Mouse (Mus musculus): Measurements from ENCODE around the gene Jmjd8. TPM values are rescaled to one million over a fixed set of nuclear protein-coding genes. Genes with fewer than 3 reads are reported as not detected.
A peak's percentile ranks its signal among the peaks of the same experiment; 100 is the strongest.

Jmjd8 gene
- polyA plus RNA-seq, 1 experiment from 2014 or later: 56.9 TPM

GRCm38 (mm10) chr17:25876347-25876915, 47.8 kb downstream of the Jmjd8 start:
- H3K9me3 ChIP-seq (replicated peaks; ENCODE audit: control insufficient read depth, low read length): no peaks in the 10 kb centered on the region
- peak overlapping the region; percentile 88 for H3K4me2 ChIP-seq (ENCODE audit: low read length)
- no peak for DNase-seq (ENCODE audit: low spot score)
- peaks cover 17% of the 10 kb centered on the region for H3K36me3 ChIP-seq (ENCODE audit: control insufficient read depth, insufficient read depth, low read length)
- peaks cover 13% of the 10 kb centered on the region for H3K4me1 ChIP-seq (ENCODE audit: control insufficient read depth, insufficient read depth, low read length)
- ATAC-seq: no peak
- no peaks in the 10 kb centered on the region for H3K27me3 ChIP-seq (replicated peaks; ENCODE audit: control insufficient read depth, insufficient read depth, low read length)
- H3K9ac ChIP-seq (ENCODE audit: low read length): peak overlapping the region; percentile 80
- no peak overlapping the region for H3K27ac ChIP-seq (ENCODE audit: low read depth, low read length)
- H3K4me3 ChIP-seq (ENCODE audit: low read depth, low read length): peak overlapping the region; percentile 77
- WGBS: 69% methylated on average over 10 of the region's 10 CpGs

DNA sequence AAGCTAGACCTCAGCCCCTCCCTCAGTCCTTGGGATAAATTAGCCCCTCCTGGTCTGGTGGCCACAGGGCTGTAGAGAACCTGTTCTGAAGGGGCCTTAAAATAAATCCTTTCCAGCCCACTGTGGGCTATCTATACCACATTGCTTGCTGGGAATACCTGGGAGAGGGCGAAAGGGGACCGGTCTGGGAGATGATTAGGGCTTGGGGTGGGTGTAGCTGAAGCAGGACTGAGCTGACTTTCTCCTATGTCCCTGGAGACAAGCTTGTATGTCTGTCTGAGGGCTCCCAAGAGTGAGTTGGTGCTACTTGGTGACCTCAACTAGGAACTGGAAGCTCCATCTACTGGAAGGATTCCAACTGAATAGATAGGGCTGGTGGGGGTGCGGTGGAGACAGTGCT, 48.4 kb downstream of the Jmjd8 start:
- H3K27me3 ChIP-seq (replicated peaks; ENCODE audit: control insufficient read depth, insufficient read depth, low read length): no peaks in the 10 kb centered on the region
- H3K9ac ChIP-seq (ENCODE audit: low read length): no peak overlapping the region
- DNase-seq (ENCODE audit: low spot score) (no peak), ATAC-seq (no peak)
- H3K9me3 ChIP-seq (replicated peaks; ENCODE audit: control insufficient read depth, low read length): no peaks in the 10 kb centered on the region
- H3K27ac ChIP-seq (ENCODE audit: low read depth, low read length): no peak overlapping the region
- WGBS: 99% methylated on average over 3 of the region's 3 CpGs
- peaks cover 18% of the 10 kb centered on the region for H3K36me3 ChIP-seq (ENCODE audit: control insufficient read depth, insufficient read depth, low read length)
- no peak overlapping the region for H3K4me3 ChIP-seq (ENCODE audit: low read depth, low read length)
- no peak overlapping the region for H3K4me2 ChIP-seq (ENCODE audit: low read length)
- peaks cover 13% of the 10 kb centered on the region for H3K4me1 ChIP-seq (ENCODE audit: control insufficient read depth, insufficient read depth, low read length)

DNA sequence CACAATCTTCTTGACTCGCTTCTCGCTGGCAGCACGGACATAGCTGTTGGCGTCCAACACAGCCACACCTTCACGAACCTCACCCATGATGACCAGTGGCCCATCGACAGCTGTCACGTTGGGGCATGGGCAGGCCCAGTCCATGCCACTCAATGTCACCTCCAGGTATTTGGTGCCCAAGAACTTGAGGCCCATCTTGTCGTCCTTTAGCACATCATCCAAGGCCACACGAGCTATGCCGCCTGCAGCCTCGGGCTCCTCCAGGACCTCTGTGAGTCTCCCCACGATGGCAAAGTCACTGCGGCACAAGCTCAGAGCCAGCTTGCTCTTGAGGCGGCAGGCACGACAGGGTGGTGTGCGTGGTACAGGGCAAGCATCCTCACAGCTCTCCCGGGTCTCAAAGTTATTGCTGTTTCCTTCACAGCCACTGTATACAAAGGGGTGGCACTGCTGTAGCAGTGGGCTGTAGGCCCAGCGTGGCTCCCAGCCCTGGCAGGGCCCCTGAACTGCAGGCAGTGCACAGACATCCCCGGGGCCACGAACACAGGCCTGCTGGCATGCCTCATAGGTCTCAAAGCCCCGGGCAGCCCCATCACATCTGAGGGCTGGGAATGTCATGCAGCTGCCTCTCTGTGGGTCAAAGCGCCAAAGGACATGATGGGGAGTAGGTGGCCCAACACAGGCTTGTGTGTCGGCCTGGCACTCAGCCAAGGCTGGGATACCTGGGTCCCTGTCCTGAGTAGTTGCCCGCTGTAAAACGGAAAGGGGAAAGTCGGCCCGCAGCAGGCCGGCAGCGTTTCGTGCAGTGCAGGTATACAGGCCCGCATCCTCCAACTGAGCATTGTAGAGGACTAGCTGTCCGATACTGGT, 49.3 kb downstream of the Jmjd8 start:
- no peaks in the 10 kb centered on the region for H3K27me3 ChIP-seq (replicated peaks; ENCODE audit: control insufficient read depth, insufficient read depth, low read length)
- WGBS: 92% methylated on average over 32 of the region's 32 CpGs
- H3K4me3 ChIP-seq (ENCODE audit: low read depth, low read length): no peak overlapping the region
- no peak overlapping the region for H3K27ac ChIP-seq (ENCODE audit: low read depth, low read length)
- ATAC-seq (no peak), DNase-seq (ENCODE audit: low spot score) (no peak)
- H3K36me3 ChIP-seq (ENCODE audit: control insufficient read depth, insufficient read depth, low read length): peaks cover 28% of the 10 kb centered on the region
- peaks cover 13% of the 10 kb centered on the region for H3K4me1 ChIP-seq (ENCODE audit: control insufficient read depth, insufficient read depth, low read length)
- no peaks in the 10 kb centered on the region for H3K9me3 ChIP-seq (replicated peaks; ENCODE audit: control insufficient read depth, low read length)
- H3K4me2 ChIP-seq (ENCODE audit: low read length): no peak overlapping the region
- H3K9ac ChIP-seq (ENCODE audit: low read length): no peak overlapping the region

GRCm38 (mm10) chr17:25878611-25879180, 50.0 kb downstream of the Jmjd8 start:
- DNase-seq (ENCODE audit: low spot score): no peak
- no peak for ATAC-seq
- Histone ChIP-seq H3K4me3 (ENCODE audit: low read depth, low read length) (no peak overlapping the region), H3K9ac (ENCODE audit: low read length) (no peak overlapping the region), H3K9me3 (replicated peaks; ENCODE audit: control insufficient read depth, low read length) (no peaks in the 10 kb centered on the region), H3K27ac (ENCODE audit: low read depth, low read length) (no peak overlapping the region), H3K4me1 (ENCODE audit: control insufficient read depth, insufficient read depth, low read length) (peaks cover 13% of the 10 kb centered on the region), H3K27me3 (replicated peaks; ENCODE audit: control insufficient read depth, insufficient read depth, low read length) (no peaks in the 10 kb centered on the region), H3K4me2 (ENCODE audit: low read length) (no peak overlapping the region), H3K36me3 (ENCODE audit: control insufficient read depth, insufficient read depth, low read length) (peaks cover 35% of the 10 kb centered on the region)
- WGBS: 87% methylated on average over 19 of the region's 19 CpGs

- no peak for ATAC-seq
- no peaks in the 10 kb centered on the region for H3K9me3 ChIP-seq (replicated peaks; ENCODE audit: control insufficient read depth, low read length)
- no peak overlapping the region for H3K27ac ChIP-seq (ENCODE audit: low read depth, low read length)
- H3K4me2 ChIP-seq (ENCODE audit: low read length): no peak overlapping the region
- no peak for DNase-seq (ENCODE audit: low spot score)
- peaks cover 40% of the 10 kb centered on the region for H3K36me3 ChIP-seq (ENCODE audit: control insufficient read depth, insufficient read depth, low read length)
- 50% methylated on average over 4 of the region's 4 CpGs for WGBS
- H3K4me3 ChIP-seq (ENCODE audit: low read depth, low read length): no peak overlapping the region
- peaks cover 8% of the 10 kb centered on the region for H3K4me1 ChIP-seq (ENCODE audit: control insufficient read depth, insufficient read depth, low read length)
- H3K9ac ChIP-seq (ENCODE audit: low read length): no peak overlapping the region
- H3K27me3 ChIP-seq (replicated peaks; ENCODE audit: control insufficient read depth, insufficient read depth, low read length): no peaks in the 10 kb centered on the region
Observed at GRCm38 (mm10) chr17:25879261-25879660, 50.6 kb downstream of the Jmjd8 start.

GRCm38 (mm10) chr17:25879750-25880149, 51.1 kb downstream of the Jmjd8 start:
- H3K36me3 ChIP-seq (ENCODE audit: control insufficient read depth, insufficient read depth, low read length): peaks cover 45% of the 10 kb centered on the region
- no peak overlapping the region for H3K27ac ChIP-seq (ENCODE audit: low read depth, low read length)
- H3K9ac ChIP-seq (ENCODE audit: low read length): no peak overlapping the region
- H3K27me3 ChIP-seq (replicated peaks; ENCODE audit: control insufficient read depth, insufficient read depth, low read length): no peaks in the 10 kb centered on the region
- H3K4me2 ChIP-seq (ENCODE audit: low read length): no peak overlapping the region
- no peak for DNase-seq (ENCODE audit: low spot score)
- no peak for ATAC-seq
- no peak overlapping the region for H3K4me3 ChIP-seq (ENCODE audit: low read depth, low read length)
- peaks cover 7% of the 10 kb centered on the region for H3K4me1 ChIP-seq (ENCODE audit: control insufficient read depth, insufficient read depth, low read length)
- H3K9me3 ChIP-seq (replicated peaks; ENCODE audit: control insufficient read depth, low read length): no peaks in the 10 kb centered on the region
- 78% methylated on average over 8 of the region's 8 CpGs for WGBS

GRCm38 (mm10) chr17:25880196-25880910, 51.7 kb downstream of the Jmjd8 start, which contains the start of gene Wfikkn1:
Gene Wfikkn1, minus strand, starts transcription at chr17:25880858.
- Histone ChIP-seq H3K9ac (ENCODE audit: low read length) (peak within 1 kb of the TSS; percentile 29), H3K4me3 (ENCODE audit: low read depth, low read length) (no peak within 1 kb of the TSS), H3K27ac (ENCODE audit: low read depth, low read length) (peak within 1 kb of the TSS; percentile 33; the same call in 1 of the 2 replicates), H3K4me1 (ENCODE audit: control insufficient read depth, insufficient read depth, low read length) (peaks cover 7% of the 10 kb centered on the region), H3K9me3 (replicated peaks; ENCODE audit: control insufficient read depth, low read length) (no peaks in the 10 kb centered on the region), H3K4me2 (ENCODE audit: low read length) (no peak within 1 kb of the TSS), H3K27me3 (replicated peaks; ENCODE audit: control insufficient read depth, insufficient read depth, low read length) (no peaks in the 10 kb centered on the region), H3K36me3 (ENCODE audit: control insufficient read depth, insufficient read depth, low read length) (peaks cover 45% of the 10 kb centered on the region)
- no peak for ATAC-seq
- no peak for DNase-seq (ENCODE audit: low spot score)
- WGBS: 28% methylated on average over 5 of the region's 5 CpGs

DNA sequence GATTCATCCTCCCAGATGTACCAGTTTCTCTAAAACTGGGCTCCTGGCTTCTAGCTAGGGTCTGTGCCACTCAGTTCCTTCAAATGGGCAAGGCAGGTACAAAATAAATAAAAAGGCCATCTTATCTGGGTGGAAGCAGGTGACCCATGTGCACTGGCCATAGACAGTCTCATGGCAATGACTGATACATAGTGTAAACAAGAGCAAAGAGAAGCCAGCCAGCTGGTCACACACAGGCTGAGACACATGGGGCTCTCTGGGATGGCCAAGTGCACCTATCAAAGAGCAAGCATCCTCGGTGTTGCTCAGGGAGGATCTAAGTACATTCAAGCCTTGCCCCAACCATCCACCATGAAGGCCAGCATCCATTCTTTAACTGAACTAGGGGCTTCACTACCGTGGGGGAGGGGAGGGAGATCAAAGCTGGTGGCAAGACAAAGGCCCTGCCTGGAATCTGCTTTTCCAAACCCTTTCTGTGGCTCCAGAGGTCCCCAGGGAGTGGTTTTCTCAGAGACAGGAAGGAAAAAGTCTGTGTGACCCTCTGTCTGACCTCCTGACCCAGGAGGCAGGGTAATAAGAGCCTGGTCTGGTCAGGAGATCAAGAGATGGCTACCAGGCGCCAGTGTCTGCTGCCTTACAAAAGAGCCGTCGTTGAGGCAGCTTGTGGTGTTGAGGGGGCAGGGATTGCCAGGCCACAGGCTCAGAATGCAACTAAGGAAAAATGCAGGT, 52.4 kb downstream of the Jmjd8 start:
- no peak for ATAC-seq
- no peaks in the 10 kb centered on the region for H3K27me3 ChIP-seq (replicated peaks; ENCODE audit: control insufficient read depth, insufficient read depth, low read length)
- no peak for DNase-seq (ENCODE audit: low spot score)
- H3K36me3 ChIP-seq (ENCODE audit: control insufficient read depth, insufficient read depth, low read length): peaks cover 45% of the 10 kb centered on the region
- H3K9me3 ChIP-seq (replicated peaks; ENCODE audit: control insufficient read depth, low read length): no peaks in the 10 kb centered on the region
- H3K4me3 ChIP-seq (ENCODE audit: low read depth, low read length): no peak overlapping the region
- peaks cover 6% of the 10 kb centered on the region for H3K4me1 ChIP-seq (ENCODE audit: control insufficient read depth, insufficient read depth, low read length)
- peak overlapping the region; percentile 33; the same call in 1 of the 2 replicates for H3K27ac ChIP-seq (ENCODE audit: low read depth, low read length)
- H3K9ac ChIP-seq (ENCODE audit: low read length): peak overlapping the region; percentile 29
- no peak overlapping the region for H3K4me2 ChIP-seq (ENCODE audit: low read length)
- WGBS: 6% methylated on average over 5 of the region's 5 CpGs

All from forebrain, embryonic 14.5 days (tissue).